Mouse (Mus musculus) cerebellum, postnatal 36 days (tissue): ENCODE measurements around the gene Ccs.
A peak's percentile ranks its signal among the peaks of the same experiment; 100 is the strongest.
"Not testable (repeated sequence)": the region's sequence is repeated elsewhere in the genome, so short reads cannot be mapped to it uniquely, and the experiment has no call there.

Experiments used
- DNase-seq, 2 experiments: peaks; one replicate each; pipeline ENCODE4 v3.0.0; 2021 to 2022; ENCODE audit warnings: mixed read lengths in 2 of 2

Gene Ccs

DNA sequence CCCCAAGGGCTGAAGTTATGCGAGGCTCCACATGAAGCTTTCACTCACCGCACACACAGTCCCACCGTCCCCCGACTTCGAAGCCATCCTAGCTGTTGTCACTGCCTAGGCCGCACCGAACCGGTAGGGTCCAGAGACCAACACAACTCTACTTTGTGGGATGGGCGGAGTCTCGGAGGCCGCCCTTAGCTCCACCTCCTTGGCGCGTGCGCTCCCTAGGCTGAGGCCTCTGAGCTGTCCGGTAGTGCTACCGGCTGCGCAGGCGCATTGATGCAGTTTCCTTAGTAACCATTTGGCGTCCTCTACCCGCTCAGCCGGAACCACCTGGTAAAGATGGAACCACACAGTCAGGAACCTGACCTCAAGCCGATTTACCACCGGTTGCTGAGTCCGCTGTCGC lies at the start of gene Ccs, which contains the start of gene Ccdc87:
Gene Ccs (minus strand): TSS at position 184 of the 400 bp plus-strand sequence.
Gene Ccdc87 (plus strand): TSS at position 218 of the 400 bp plus-strand sequence.
- DNase-seq: peak; percentile 97 to 98

DNA sequence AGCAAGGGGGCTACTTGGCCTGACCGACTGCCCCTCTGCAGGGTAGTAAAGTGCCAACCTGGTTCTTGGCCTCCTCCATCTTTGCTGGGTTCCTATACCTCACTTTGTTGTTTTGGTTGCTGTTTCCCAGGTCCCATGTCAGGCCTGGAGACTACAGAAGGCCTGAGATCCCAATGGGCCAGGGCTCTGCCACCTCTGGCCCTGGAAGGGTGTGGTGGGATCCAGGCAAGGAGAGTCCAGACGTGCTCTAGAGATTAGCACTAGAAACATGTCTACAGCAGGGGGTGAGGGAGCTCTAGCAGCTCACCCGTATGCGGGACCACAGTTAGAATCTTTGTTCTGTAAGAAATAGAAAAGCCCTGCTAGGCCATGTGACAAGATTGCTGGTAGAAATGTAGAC lies 44.8 kb upstream of the Ccs start:
- no peak for DNase-seq

GRCm38 (mm10) chr19:4879324-4879703 lies 40.2 kb upstream of the Ccs start:
- no peak for DNase-seq

- peak; percentile 95 to 96 for DNase-seq
These were observed 39.5 kb upstream of the Ccs start, which contains the start of gene Zdhhc24 for GRCm38 (mm10) chr19:4878405-4879323. TSS of gene Zdhhc24 (plus strand) at chr19:4878668.

DNA sequence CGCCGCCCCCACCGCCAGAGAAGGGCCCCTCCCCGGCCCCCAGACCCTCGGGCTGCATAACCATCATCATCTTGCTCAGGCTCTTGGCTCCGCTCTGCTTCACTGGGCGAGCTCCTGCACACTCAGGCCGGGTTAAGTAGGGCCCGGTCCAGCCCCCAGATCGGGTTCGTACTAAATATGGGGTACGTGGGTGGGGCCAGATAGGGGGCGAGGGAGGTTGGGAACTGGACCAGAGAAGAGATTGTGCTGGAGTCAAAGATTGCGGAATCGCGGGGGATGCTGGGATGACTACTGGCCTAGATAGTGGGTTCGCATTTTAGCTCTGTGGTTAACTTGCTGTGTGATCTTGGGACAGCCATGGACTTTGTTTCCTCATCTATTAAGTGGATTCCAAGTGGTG lies 38.7 kb upstream of the Ccs start, which contains the start of gene Actn3:
Gene Actn3 (minus strand): TSS at position 125 of the 400 bp plus-strand sequence.
- DNase-seq: peak in 1 of 2 experiments; percentile 22

DNA sequence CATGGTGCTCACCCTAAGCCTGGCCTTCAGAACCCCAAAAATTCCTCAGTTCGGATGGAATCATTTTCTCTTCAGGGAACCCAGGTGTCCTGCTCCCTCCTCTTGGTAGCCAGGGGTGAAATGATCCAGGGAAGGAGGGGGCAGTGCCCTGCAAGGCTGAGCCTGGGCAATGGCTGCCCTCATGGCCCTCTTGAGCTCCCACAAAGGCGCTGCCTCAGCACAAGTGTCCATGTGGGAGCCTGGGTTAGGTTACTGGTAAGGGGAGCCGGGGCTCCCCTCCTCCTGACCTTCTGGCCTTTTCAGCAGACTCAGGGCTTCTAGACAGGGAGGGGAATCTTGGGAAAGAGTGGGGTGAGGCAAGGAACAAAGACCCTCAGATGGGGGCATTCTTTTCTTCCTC lies 37.6 kb upstream of the Ccs start:
- no peak for DNase-seq

DNA sequence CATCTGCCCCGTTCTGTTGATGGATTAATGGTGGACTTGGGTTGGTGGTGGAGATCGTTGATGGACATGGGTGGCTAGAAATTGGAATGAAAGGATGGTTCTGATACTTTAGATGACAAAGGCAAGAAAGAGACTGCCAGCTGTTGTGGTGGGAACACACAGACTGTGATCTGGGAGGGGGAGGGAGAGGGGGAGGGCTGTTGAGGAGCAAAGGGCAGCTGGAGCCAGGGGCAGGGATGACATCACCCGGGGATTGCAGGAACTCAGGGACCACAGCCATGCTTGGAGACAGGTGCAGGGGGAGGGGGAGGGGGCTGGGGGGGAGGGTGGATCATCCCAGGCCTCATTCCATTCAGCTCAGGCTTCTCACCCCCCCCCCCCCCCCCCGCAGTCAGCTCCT lies 37.1 kb upstream of the Ccs start:
- DNase-seq: no peak

DNA sequence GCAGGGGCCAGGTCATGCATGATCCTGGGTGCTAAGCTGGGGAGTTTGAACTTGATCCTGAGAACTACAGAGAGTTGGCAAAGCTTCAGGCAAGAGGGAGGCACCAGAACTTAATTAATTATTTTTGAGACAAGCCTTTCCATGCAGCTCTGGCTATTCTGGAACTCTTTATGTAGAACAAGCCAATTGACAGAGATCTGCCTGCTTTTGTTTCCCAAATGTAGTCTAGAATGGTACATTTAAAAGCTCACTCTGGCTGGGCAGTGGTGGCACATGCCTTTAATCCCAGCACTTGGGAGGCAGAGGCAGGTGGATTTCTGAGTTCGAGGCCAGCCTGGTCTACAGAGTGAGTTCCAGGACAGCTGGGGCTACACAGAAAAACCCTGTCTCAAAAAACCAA lies 35.5 kb upstream of the Ccs start:
- DNase-seq: not testable (repeated sequence)

GRCm38 (mm10) chr19:4865147-4865546 lies 26.0 kb upstream of the Ccs start:
- no peak for DNase-seq

GRCm38 (mm10) chr19:4863048-4863447 lies 23.9 kb upstream of the Ccs start:
- DNase-seq: no peak

GRCm38 (mm10) chr19:4859081-4859480 lies 19.9 kb upstream of the Ccs start:
- DNase-seq: no peak

GRCm38 (mm10) chr19:4855951-4856350 lies 16.8 kb upstream of the Ccs start:
- DNase-seq: no peak

DNA sequence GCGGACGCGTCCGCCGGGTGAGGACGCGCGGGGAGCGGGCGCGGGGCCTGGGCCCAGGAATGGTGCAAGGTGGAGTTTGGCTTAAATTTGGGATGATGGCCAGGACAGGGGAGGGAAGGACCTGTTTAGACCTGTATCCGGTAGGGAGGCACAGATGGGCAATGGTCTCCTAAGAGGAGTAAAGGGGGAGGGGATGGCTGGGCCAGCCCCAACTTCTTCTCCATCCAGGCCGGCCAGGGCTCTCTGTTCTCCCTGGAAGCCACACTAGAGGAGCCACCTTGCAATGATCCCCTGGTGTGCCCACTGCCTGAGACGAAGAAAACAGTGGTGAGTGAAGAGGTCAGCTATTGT lies 16.3 kb upstream of the Ccs start:
- no peak for DNase-seq

DNA sequence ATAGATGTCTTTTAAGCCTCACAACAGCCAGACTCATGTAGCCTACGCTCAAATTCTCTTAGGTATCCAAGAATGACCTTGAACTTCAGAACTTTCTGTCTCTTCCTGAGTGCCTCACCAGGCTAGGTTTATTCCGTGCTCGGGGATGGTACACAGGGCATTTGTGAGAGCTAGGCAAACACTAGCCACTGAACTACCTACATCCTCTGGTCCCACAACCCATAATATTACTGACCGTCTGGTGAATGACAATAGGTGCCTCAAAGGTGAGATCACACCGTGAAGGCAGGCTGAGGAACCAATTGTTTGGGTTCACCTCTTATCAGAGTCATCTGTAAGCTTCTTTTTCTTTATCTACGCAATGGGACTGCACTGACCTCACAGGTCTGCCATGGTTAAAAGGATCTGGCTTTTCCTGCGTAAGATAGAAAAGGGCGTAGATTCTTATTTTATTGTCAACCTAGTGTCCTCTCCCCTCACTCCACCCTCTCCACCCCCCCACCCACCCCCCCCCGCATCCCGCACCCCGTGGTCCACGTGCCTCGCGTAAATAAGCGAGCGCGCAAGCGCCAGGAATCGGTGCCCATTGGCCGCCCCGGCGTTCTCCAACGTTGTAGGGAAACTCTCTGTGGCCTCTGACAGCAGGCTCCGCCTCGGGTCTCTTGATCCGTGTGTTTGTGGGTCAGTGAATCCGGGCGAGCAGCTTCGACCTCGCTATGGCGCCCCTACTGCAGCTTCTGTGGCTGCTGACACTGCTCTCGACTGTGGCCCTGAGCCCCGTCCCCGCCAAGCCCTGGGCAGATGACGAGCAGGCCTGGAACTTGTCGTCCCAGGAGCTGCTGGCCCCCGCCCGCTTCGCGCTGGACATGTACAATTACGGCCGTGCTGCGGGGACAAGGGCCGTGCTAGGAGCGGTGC lies 15.7 kb upstream of the Ccs start, which contains the start of gene Ctsf:
Gene Ctsf (plus strand): TSS at position 579 of the 918 bp plus-strand sequence.
- DNase-seq: peak; percentile 95 to 97

DNA sequence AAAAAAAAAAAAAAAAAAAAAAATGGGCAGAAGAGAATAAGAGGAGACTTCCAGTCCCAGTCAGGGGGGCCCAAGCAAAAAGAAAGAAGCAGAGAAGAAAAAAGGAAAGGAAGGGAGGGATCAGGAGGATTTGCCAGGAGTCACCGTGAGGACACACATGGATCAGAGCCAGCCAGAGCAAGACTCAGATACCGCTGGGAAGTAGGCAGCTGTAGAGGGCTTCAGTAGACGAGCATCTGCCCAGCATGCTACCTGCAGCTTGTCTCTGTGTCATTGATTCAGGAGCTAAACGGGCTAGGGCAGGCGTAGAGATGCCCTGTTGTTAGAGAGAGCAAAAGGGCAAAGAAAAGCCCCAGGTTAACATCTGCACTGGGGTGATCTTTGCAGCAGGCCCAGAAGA lies 11.1 kb upstream of the Ccs start:
- DNase-seq: no peak

DNA sequence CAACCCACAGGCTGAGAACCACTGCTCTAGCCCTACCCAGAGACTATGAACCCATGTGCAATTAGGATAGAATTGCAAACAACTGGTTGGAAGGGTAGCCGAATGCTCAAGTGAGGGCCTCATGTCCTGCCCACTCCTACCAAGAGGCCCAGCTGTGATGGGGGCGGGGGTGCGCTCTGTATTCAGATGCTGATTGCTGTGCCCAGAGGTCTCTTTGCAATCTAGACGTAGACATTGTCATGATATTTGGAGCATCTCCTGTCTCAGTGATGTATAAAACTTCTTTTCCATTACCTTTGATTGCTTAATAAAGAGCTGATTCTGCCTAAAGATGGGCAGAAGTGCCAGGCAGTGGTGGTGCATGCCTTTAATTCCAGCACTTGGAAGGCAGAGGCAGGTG lies 10.7 kb upstream of the Ccs start:
- DNase-seq: no peak

- DNase-seq: peak; percentile 31 to 37
These were observed 8.4 kb upstream of the Ccs start for GRCm38 (mm10) chr19:4847490-4847889.

DNA sequence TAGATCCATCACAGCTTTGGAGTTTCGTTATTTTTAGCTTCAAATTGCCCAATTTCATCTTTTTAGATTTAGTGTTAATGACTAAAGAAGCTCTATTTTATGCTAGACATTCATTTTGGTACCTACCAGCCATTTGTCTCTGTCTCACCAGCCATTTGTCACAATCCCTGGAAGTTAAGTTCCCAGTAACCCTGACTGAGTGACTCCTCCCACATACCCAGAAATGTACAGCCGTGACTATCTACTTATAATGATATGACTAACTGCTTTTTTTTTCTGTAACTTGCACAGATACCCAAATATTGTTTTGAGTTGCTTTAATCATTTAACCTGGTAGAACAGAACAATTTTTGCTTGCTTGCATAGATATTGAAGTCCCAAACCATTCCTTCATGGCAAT lies 6.7 kb upstream of the Ccs start:
- no peak for DNase-seq

- no peak for DNase-seq
These were observed 3.5 kb upstream of the Ccs start for GRCm38 (mm10) chr19:4842611-4843010.

DNA sequence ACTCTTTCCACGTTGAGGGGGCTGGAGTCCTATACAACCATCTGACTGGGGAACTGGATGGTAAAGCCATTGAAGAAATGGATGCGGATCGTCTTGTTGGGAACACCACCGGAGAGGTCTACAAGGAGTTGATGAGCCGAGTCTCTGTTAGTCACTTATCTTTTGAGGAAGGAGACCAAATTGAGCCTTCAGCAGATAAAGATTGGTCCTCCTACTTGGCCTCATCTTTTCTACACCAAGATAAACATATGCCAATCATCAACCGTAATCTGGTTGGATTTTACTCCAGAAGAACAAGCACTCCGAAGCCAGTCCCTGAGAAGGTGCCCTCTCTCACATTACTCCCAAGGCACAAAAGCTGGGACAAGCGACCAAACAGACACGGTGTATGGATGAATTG lies 1.7 kb upstream of the Ccs start:
- DNase-seq: no peak

GRCm38 (mm10) chr19:4838526-4839140 lies 499 bp downstream of the Ccs start:
- DNase-seq: no peak

DNA sequence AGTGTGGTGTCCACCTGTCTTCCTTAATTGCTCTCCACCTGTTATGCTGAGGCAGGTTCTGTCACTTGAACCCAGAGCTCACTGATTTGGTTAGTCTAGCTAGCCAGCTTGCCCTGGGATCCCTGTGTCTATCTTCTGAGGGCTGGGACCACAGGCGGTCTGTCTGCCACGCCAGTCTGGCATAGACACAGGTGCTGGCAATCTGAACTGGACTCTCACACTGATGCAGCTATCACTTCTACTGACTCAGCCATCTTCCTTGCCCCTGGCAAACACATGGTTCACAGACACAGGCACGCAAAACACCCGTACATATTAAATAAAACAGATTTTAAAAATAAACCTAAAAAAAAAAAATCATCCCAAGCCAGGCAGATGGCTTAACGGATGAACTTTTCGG lies 2.1 kb downstream of the Ccs start:
- no peak for DNase-seq

- no peak for DNase-seq
These were observed 3.0 kb downstream of the Ccs start for GRCm38 (mm10) chr19:4836096-4836495.
